Mouse (Mus musculus) liver, embryonic 11.5 days (tissue): Measurements from ENCODE around the gene Ptma. TPM values are rescaled to one million over a fixed set of nuclear protein-coding genes. Genes with fewer than 3 reads are reported as not detected.

Source experiments
- ATAC-seq: fragments of 200-750 bp; cut with Nextera tagmentation; replicated peaks from 2 replicates; pipeline ENCODE4 v1.8.0; 2017; ENCODE audit warnings: moderate number of reproducible peaks, mild to moderate bottlenecking, moderate TSS enrichment, moderate library complexity; ENCODE audit not compliant: low FRiP score
- DNase-seq: peaks from one replicate; pipeline ENCODE4 v3.0.0-alpha.2; 2017; ENCODE audit warnings: low spot score
- H3K27ac ChIP-seq: fragments of 300-500 bp; sonication (generic); 2 replicates; pipeline ENCODE4 v1.5.1; 2014; ENCODE audit warnings: mild to moderate bottlenecking, low read depth, low read length, control low read depth
- H3K27me3 ChIP-seq: fragments of 300-500 bp; sonication (generic); replicated peaks from 2 replicates; pipeline ENCODE4 v1.6.1; 2014; ENCODE audit warnings: low read length, mixed read lengths; ENCODE audit not compliant: control insufficient read depth, insufficient read depth
- H3K36me3 ChIP-seq: fragments of 300-500 bp; sonication (generic); 2 replicates; pipeline ENCODE4 v1.6.1; 2014; ENCODE audit warnings: mild to moderate bottlenecking, low read length, moderate library complexity, mixed read lengths; ENCODE audit not compliant: control insufficient read depth, insufficient read depth
- H3K4me1 ChIP-seq: fragments of 300-500 bp; sonication (generic); replicated peaks from 2 replicates; pipeline ENCODE4 v1.6.1; 2014; ENCODE audit warnings: low read length, mixed read lengths; ENCODE audit not compliant: control insufficient read depth, insufficient read depth
- H3K4me2 ChIP-seq: fragments of 300-500 bp; sonication (generic); 2 replicates; pipeline ENCODE4 v1.6.1; 2014; ENCODE audit warnings: mild to moderate bottlenecking, control low read depth, moderate library complexity
- H3K4me3 ChIP-seq: fragments of 300-500 bp; sonication (generic); 2 replicates; pipeline ENCODE4 v1.5.1; 2014; ENCODE audit warnings: low read depth, low read length, control low read depth
- H3K9ac ChIP-seq: fragments of 300-500 bp; sonication (generic); 2 replicates; pipeline ENCODE4 v1.6.1; 2014; ENCODE audit warnings: low read depth, low read length, control low read depth
- H3K9me3 ChIP-seq: fragments of 300-500 bp; sonication (generic); 2 replicates; pipeline ENCODE4 v1.6.1; 2016; ENCODE audit warnings: low read length, inconsistent platforms, mixed read lengths; ENCODE audit not compliant: control insufficient read depth
- WGBS: fragments of 180-500 bp; shearing (Covaris S2); extraction: QIAGEN DNeasy Blood & Tissue Kit; methylation state at CpG from one replicate; pipeline ENCODE4 v1.1.7; 2014; 5-methylcytosine and 5-hydroxymethylcytosine counted together
- polyA plus RNA-seq: library from polyadenylated mRNA; unstranded; fragments of >200 nt; fragmentation: Nextera tagmentation; extraction: Ambion mirVana; gene quantifications from 2 replicates; pipeline ENCODE4 v1.2.1, GENCODE M21; 2014

Gene Ptma
- polyA plus RNA-seq: 2,666 and 2,805 TPM in 2 replicates

DNA sequence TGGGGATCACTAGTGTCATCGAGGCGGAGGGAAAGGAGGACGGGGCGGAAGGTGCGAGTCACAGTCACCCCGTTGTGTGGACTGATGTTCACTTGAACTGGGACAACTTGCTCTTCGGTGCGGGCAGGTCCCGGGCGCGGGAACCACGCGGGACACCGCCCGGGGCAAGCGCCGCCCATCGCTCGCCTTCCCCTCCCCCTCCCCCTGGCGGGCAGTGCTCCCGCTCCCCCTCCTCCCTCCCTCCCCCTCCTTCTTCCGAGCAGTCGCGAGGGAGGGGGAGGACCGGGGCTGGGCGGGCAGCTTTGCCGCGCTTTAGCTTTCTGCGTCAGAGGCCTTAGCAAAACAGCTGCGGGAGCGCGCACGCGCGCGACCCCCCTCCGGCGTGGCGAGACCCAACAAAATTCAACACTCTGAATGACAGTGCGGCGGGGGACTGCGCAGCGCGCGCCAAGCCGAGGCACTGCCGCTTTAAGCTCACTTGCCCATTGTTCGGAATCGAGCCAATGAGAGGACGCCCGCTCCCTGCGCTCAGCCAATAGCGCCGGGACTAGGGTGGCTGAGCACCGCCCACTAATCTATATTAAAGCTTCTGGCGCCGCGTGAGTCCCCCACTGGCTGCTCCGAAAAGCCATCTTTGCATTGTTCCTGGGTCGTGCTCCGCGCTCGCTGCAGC is at the start of gene Ptma:
Gene Ptma, plus strand, starts transcription at position 611 of the 673 bp plus-strand sequence.
- under 1% methylated on average over 56 of the region's 63 CpGs for WGBS
- no peaks in the 10 kb centered on the region for H3K9me3 ChIP-seq
- peak within 1 kb of the TSS; percentile 99 for H3K27ac ChIP-seq
- no peaks in the 10 kb centered on the region for H3K27me3 ChIP-seq
- H3K36me3 ChIP-seq: peaks cover 22% of the 10 kb centered on the region
- DNase-seq: peak; percentile 100
- peak within 1 kb of the TSS; percentile 85 for H3K4me3 ChIP-seq
- ATAC-seq: peak; percentile 88
- H3K4me1 ChIP-seq: peaks cover 30% of the 10 kb centered on the region
- H3K9ac ChIP-seq: peak within 1 kb of the TSS; percentile 100
- H3K4me2 ChIP-seq: peak within 1 kb of the TSS; percentile 94

DNA sequence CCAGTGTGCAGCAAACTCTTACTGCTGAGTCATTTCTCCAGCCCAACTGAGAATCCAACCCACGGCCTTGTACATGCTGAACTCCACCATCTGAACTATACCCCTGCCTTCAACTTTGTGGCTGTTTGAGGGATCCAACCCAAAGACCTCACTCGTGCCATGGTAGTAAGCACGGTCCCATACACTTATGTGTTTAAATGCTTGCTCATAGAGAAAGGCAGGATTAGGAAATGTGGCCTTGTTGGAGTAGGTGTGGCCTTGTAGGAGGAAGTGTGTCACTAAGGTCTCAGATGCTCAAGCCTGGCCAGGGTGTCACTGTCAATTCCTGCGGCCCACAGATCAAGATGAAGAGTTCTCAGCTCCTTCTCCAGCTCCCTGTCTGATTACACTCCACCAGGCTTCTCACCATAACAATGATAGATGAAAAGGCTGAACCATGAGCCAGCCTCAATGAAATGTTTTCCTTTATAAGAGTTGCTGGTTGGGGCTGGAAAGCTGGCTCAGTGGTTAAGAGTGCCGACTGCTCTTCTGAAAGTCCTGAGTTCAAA is 48.7 kb upstream of the Ptma start:
- H3K36me3 ChIP-seq: no peaks in the 10 kb centered on the region
- no peak overlapping the region for H3K4me2 ChIP-seq
- DNase-seq: no peak
- no peak overlapping the region; the same call in 1 of the 2 replicates for H3K27ac ChIP-seq
- ATAC-seq: no peak
- no peak overlapping the region for H3K9ac ChIP-seq
- H3K27me3 ChIP-seq: no peaks in the 10 kb centered on the region
- H3K9me3 ChIP-seq: no peaks in the 10 kb centered on the region
- H3K4me1 ChIP-seq: peaks cover 38% of the 10 kb centered on the region
- H3K4me3 ChIP-seq: no peak overlapping the region
- 79% methylated on average over 5 of the region's 5 CpGs for WGBS

DNA sequence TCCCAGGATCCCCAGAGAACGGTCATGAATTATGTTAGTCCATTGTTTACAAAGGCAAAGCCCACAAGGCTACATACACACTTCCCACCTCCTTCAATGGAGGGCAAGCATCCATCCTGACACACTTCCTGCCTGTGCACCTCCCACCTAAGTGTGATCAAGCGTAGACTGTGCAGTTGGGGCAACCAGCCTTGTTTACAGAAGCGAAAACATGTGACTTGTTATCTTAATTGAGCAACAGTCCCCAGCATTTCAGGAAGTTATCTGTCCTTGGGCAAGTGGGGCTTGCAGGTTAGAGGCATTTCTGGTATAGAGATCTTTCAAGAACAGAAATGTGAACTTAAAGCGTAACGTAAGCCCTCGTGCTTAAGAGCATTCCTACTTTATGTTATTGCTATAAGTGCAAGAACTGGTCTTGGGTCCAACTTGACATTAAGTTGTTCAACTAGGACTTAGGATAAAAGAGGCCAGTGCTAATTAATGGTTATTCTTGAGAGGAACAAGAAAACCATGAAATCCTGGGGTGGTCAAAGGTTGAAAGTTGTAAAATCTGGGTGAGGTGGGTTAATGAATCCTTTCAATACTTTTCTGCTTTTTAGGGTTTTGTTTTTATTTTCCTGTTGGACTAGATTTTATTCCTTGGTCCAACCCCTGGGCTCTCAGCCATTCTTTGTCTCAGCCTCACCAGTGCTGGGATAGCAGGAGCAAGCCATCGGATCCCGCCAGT is 47.3 kb upstream of the Ptma start:
- peak; percentile 94 for ATAC-seq
- no peaks in the 10 kb centered on the region for H3K9me3 ChIP-seq
- peaks cover 34% of the 10 kb centered on the region for H3K4me1 ChIP-seq
- H3K9ac ChIP-seq: peak overlapping the region; percentile 35
- H3K27me3 ChIP-seq: no peaks in the 10 kb centered on the region
- H3K4me2 ChIP-seq: peak overlapping the region; percentile 44
- H3K36me3 ChIP-seq: no peaks in the 10 kb centered on the region
- H3K4me3 ChIP-seq: no peak overlapping the region
- H3K27ac ChIP-seq: peak overlapping the region; percentile 88
- 48% methylated on average over 8 of the region's 8 CpGs for WGBS
- DNase-seq: no peak

DNA sequence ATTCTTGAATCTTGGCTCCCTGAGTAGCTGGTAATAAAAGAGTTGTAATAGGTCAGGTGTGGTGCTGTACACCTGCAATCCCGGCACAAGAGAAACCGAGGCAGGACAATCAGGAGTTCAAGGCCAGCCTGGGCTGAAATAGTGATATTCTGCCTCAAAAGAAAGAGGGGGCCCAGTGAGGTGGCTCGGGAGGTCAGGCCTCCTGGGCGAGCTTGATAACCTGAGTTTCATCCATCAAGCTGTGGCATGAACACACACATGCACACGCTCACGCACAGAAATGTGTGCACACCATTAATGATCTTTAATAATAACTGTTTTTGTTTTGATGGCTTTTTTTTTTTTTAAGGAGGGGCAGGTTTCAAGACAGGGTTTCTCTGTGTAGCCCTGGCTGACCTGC is 46.2 kb upstream of the Ptma start:
- peak overlapping the region; percentile 26; the same call in 1 of the 2 replicates for H3K4me2 ChIP-seq
- DNase-seq: no peak
- no peaks in the 10 kb centered on the region for H3K36me3 ChIP-seq
- no peaks in the 10 kb centered on the region for H3K27me3 ChIP-seq
- peaks cover 34% of the 10 kb centered on the region for H3K4me1 ChIP-seq
- H3K9me3 ChIP-seq: no peaks in the 10 kb centered on the region
- peak overlapping the region; percentile 35; the same call in 1 of the 2 replicates for H3K9ac ChIP-seq
- no peak overlapping the region for H3K4me3 ChIP-seq
- WGBS: 69% methylated on average over 6 of the region's 6 CpGs
- H3K27ac ChIP-seq: peak overlapping the region; percentile 88
- peak; percentile 35; the same call in 1 of the 2 replicates for ATAC-seq

DNA sequence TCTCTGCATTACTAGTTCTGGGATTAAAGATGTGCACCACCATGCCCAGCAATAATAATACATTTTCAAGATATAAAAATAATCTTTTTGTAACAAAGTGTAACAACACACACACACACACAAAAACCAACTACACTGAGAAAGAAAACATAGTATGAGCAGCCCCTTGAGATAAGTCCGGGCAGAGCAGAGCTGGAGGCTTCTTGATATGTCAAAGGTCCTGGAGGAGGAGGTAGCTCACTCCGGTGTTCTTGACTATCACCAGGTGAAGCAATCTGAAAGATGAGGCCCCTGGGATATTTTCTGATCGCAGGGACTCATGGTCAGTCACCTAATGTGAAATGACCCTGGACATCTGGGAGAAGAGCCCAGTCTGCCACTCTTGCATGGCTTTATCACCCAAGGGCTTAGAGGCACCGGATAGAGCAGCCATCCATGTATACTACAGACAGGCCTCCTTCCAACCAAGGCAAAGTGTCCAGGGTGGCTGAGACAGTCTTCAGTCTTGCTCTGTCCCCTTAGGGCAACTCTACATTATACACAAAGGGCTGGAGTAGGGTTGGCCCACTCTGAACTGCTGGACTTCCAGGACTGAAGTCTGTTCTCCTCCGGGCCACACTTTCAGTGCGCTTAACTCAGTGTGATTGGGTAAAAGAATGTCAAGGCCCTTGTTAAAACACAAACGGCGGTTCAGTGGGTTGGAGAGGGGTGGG is 45.6 kb upstream of the Ptma start:
- Histone ChIP-seq H3K27ac (peak overlapping the region; percentile 88), H3K9me3 (no peaks in the 10 kb centered on the region), H3K4me1 (peaks cover 34% of the 10 kb centered on the region), H3K4me3 (no peak overlapping the region), H3K36me3 (no peaks in the 10 kb centered on the region), H3K9ac (peak overlapping the region; percentile 22; the same call in 1 of the 2 replicates), H3K27me3 (no peaks in the 10 kb centered on the region), H3K4me2 (no peak overlapping the region)
- WGBS: 73% methylated on average over 8 of the region's 8 CpGs
- ATAC-seq: 0 out of 2 replicates have a peak, but pooled peaks have one; percentile 35
- no peak for DNase-seq

DNA sequence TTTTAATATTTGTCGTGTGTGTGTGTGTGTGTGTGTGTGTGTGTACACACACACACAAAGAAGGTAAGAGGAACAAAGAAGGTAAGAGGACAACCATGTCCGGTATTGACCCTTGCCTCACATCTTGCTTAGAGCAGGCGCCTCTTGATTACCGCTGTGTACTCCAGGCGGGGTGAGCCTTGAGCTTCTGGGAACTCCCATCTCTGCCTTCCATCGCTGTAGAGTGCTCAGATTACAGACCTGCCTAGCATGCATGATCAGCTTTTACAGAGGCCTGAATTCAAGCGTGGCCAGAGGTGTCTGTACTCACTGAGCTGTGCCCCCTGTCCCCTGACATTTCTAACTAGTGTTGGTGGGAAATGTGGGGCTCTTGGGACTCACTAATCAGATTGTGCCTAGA is 45.1 kb upstream of the Ptma start:
- ATAC-seq (0 out of 2 replicates have a peak, but pooled peaks have one; percentile 15), DNase-seq (no peak)
- Histone ChIP-seq H3K9me3 (no peaks in the 10 kb centered on the region), H3K36me3 (no peaks in the 10 kb centered on the region), H3K4me2 (no peak overlapping the region), H3K27ac (peak overlapping the region; percentile 88), H3K4me3 (no peak overlapping the region), H3K27me3 (no peaks in the 10 kb centered on the region), H3K9ac (no peak overlapping the region), H3K4me1 (peaks cover 34% of the 10 kb centered on the region)
- 74% methylated on average over 7 of the region's 7 CpGs for WGBS

DNA sequence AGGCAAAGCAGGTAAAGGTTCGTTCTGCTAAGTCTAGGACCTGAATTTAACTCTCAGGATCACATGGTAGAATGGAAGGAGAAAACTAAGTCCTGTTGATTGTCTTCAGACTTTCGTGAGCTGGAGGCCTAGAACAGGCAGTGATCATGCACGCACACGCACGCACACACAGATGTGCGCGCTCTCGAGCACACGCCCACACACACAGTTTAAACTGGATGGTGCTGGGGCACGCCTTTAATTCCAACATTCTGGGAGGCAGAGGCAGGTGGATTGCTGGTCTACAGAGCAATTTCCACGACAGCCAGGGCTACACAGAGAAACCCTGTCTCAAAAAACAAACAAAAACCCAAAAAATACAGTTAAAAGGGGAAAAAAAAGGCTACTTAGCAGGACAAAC is 44.2 kb upstream of the Ptma start:
- no peak overlapping the region for H3K27ac ChIP-seq
- ATAC-seq (no peak), DNase-seq (no peak)
- 87% methylated on average over 11 of the region's 11 CpGs for WGBS
- no peak overlapping the region for H3K4me2 ChIP-seq
- H3K36me3 ChIP-seq: no peaks in the 10 kb centered on the region
- H3K9ac ChIP-seq: no peak overlapping the region
- H3K4me1 ChIP-seq: peaks cover 34% of the 10 kb centered on the region
- H3K27me3 ChIP-seq: no peaks in the 10 kb centered on the region
- no peaks in the 10 kb centered on the region for H3K9me3 ChIP-seq
- H3K4me3 ChIP-seq: no peak overlapping the region

DNA sequence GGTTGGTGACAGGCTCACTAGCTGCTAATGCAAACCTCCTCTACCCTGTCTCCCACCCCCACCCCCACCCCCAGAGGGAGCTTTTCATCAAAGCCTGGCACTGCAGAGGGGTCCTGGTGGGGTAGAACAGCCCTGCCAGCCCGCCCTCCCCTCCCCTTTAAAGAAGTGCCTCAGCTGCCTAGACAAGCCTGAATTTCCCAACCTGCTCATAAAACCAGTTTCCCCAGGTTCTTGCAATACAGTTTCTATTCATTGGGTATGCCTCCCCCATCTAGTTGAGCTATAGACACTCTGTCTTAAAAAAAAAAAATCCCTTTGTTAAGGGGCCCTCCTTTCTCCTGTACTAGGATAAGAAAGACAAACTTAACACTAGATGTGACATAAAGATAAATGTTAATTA is 43.8 kb upstream of the Ptma start:
- DNase-seq (no peak), ATAC-seq (no peak)
- Histone ChIP-seq H3K4me1 (peaks cover 29% of the 10 kb centered on the region), H3K9me3 (no peaks in the 10 kb centered on the region), H3K36me3 (no peaks in the 10 kb centered on the region), H3K27ac (no peak overlapping the region), H3K9ac (no peak overlapping the region), H3K4me3 (no peak overlapping the region), H3K27me3 (no peaks in the 10 kb centered on the region), H3K4me2 (no peak overlapping the region)
- WGBS: 62% methylated on average over 1 of the region's 1 CpGs
